Mouse (Mus musculus): ENCODE data around the gene Map6.
A peak's percentile ranks its signal among the peaks of the same experiment; 100 is the strongest.

Map6 gene

DNA sequence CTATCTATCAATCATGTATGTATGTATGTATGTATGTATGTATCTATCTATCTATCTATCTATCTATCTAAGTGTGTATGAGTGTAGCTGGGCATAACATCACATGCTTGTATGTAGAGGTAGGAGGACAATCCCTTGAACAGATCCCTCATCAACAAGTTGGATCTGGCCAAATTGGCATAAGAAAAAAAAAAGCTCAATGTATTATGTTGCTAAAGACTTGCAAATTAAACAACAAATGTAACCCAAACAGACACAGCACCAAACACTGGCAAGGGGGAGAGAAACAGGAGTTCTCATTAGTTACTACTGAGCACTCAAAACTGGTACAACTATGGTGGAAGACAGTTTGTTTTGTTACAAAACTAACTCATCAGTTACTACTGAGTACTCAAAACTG lies 2.6 kb upstream of the Map6 start:
- DNase-seq (ENCODE audit: low spot score), result no peak

DNA sequence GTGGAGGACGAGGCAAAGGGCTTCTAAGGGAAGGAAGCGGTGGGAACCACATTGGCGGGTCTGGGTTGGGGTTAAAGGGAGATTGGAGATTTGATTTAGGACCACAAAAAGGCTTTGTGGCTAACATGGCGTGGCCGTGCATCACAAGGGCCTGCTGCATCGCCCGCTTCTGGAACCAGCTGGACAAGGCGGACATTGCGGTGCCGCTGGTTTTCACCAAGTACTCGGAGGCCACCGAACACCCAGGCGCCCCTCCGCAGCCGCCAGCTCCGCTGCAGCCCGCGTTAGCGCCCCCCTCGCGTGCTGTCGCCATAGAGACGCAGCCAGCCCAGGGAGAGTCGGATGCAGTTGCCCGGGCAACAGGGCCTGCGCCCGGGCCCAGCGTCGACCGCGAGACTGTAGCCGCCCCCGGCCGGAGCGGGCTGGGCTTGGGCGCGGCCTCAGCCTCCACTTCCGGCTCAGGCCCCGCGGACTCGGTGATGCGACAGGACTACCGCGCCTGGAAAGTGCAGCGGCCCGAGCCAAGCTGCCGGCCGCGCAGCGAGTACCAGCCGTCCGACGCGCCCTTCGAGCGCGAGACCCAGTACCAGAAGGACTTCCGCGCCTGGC lies 754 bp downstream of the Map6 start:
- DNase-seq (ENCODE audit: low spot score), result peak; percentile 57

DNA sequence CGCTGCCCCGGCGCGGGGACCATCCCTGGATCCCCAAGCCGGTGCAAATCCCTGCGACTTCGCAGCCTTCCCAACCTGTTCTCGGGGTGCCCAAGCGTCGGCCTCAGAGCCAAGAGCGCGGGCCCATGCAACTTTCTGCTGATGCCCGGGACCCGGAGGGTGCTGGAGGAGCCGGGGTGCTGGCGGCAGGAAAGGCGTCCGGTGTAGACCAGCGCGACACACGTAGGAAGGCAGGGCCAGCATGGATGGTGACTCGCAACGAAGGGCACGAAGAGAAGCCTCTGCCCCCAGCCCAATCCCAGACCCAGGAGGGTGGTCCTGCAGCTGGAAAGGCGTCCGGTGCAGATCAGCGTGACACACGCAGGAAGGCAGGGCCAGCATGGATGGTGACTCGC lies 1.3 kb downstream of the Map6 start:
- no peak for DNase-seq (ENCODE audit: low spot score)

DNA sequence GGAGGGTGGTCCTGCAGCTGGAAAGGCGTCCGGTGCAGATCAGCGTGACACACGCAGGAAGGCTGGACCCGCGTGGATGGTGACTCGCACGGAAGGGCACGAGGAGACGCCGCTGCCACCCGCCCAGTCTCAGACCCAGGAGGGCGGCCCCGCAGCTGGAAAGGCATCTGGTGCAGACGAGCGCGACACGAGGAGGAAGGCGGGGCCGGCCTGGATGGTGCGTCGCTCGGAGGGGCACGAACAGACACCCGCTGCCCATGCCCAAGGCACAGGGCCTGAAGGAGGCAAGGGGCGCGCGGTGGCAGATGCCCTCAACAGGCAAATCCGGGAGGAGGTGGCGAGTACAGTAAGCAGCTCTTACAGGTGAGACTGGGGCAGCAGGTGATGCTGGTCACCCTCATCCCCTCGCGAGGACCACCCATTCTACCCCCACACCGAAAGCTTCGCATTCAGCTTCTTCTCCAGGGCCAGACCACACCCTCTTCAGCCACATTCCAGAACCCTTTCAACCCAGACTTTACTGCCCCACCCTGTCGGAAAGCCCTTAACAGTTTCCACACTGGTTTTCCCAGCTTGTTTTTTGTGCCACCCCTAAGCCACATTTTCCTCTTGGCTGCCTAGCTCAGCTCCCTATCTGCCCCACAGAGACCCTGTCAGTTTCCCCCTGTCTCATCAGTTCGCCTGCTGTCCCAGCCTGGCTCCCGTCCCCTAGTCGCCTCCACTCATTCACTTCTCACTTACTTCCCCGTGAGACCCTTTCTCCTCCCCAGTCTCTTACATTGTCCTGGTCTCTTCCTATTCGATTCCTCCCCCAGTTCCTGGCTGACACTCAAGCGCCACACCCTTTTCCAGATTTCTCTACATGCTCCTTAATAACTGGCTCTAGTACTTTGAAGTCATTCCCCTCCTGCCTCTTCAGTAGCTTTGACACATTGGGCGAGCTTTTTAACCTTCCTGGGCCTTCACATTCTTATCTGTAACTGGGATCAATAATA lies 2.0 kb downstream of the Map6 start:
- DNase-seq (ENCODE audit: low spot score), result no peak

DNA sequence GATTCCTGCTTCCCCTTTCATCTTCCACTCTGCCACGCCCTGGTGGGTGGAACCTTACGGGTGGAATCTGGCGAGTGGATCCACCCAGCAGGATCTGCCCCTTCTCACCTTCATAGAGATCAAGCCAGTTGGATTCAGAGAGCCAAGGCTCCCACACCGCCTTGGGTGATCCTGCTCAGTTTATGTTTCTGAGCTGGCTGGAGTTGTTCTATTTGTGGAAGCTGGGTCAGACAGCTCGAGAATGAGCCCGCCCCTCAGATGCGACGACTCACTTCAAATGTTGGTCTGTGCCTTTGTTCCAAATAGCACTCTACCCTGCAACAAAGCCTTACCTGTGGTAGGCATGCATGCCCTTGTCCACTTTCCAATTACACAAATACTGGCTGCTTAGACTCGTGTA lies 4.4 kb downstream of the Map6 start:
- no peak for DNase-seq (ENCODE audit: low spot score)

DNA sequence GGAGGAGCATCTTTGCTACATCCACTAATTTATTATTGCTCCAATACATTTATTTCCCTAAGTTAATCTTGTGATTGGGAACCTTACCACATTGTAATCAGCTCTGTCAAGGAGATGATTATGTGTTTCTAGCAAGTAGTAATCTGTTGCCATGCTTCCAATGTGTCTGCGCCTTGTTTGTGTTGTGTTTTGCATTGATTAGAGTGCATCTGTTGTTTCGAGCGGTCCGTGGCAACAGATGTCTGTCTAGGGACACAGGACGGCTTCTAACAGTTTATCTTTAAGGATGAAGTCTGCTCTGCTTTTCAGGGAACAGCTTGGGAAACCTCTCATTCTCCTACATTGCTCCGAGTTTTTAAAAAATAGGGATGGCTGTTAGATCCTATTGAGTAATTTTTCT lies 7.9 kb downstream of the Map6 start:
- no peak for DNase-seq (ENCODE audit: low spot score)

DNA sequence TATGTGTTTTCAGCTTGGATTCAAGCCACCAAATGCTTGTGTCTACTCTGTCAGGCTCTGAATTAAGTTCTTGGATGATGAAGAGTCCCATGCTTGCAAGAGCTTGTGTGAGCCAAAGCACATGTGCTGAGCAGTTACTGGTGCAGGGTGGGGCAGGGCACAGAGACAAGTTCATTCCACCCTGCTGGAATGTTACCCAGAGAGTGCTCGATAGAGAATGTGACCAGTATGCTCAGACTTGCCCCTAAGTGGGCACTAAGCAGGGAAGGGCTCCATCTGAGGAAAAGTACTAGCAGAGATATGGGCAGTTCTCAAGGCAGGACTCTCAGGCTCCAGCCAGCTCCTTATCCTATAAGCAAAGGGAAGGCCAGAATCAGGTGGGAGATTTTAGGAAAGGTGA lies 9.4 kb downstream of the Map6 start:
- no peak for DNase-seq (ENCODE audit: low spot score)

DNA sequence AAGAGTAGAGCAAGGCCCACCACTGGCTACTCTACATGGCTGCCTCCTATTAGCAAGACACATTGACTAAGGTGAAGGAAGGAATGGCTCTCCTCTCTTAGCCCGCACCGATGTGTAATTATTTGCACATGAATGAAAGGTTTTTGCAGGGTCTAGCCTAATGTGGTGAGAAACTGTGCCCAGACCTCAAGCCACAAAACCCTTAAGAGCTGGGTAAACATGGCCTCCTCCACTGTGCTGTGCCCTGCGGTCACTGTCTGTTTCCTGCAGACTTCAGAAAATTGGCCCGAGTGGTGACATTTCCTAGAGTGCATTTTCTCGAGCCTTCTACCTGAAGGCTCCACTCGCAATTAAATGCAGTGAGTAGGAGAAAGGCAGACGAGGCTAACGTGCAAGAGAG lies 11.1 kb downstream of the Map6 start:
- DNase-seq (ENCODE audit: low spot score), result no peak

DNA sequence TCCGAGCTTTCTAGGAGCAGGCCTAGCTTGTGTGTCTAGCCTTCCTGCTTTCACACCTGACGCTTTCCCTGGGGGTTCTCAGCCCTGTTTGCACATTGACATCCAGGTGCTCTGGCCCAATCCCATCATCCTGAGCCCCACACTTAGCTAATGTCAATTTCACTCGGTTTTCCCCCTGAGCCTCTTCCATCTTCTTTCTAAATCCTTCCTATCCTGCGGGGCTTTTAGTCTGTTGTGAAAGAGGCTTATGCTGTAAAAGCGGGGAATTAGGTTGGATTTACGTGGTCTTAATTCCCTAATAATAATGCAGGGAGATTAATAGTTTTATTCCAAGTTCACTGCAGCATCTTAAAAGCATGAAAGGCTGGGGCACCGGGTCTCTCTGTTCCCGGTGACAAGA lies 12.3 kb downstream of the Map6 start:
- DNase-seq (ENCODE audit: low spot score), result no peak

DNA sequence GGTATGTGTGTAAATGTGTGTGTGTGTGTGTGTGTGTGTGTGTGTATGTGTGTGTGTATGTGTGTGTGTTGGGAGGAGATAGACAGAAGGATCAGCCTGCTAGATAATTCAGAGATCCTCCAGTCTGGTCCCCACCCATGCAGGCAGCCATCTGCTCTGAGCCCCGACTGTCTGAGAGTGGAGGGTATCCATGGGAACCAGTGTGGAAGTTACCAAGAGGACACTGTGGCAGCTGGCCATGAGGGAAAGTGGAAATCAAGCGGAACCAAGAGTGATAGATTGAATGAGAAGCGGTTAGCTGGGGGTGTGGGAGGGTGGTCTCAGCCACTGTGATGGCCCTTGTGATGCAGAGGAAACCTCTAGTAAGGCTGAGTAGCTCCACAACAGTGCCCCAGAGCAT lies 20.0 kb downstream of the Map6 start:
- DNase-seq (ENCODE audit: low spot score), result no peak

DNA sequence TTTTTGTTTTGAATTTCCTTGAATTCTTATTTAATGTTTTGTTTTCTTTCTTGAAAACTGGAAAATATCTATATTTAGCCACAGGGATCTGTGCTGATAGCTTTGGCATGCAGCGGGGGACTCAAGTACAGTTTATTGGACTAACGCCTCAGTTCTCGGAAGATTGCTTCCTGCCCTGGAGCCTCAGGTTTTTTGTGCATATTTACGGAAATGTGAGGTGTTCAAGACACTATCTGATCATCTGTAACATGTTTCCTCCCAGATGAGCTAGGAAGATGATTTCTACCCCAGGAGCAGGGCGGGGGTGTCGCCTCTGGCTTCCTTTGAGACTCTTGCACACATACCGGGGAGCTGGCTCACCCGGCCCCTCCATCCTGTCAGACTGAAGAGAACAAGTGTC lies 22.8 kb downstream of the Map6 start:
- DNase-seq (ENCODE audit: low spot score), result no peak

DNA sequence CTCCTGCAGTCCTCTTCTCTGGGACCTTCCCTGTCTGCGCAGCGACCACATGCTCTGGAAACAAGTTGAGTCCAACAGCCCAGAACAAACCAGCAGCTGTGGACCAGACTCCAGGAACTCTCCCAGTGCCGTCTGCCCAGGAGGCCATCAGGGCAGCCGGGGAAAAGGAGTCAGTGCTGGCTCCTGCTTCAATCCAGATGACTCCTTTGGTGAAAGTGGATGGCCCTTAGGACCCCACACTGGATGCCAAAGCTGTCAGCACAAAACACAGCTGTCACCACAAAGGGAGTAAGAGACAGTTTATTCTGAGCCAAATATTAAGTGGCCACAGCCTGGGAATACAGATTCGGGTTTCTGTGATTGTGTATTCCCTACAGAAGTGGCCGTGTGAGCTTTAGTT lies 23.7 kb downstream of the Map6 start:
- DNase-seq (ENCODE audit: low spot score), result no peak

DNA sequence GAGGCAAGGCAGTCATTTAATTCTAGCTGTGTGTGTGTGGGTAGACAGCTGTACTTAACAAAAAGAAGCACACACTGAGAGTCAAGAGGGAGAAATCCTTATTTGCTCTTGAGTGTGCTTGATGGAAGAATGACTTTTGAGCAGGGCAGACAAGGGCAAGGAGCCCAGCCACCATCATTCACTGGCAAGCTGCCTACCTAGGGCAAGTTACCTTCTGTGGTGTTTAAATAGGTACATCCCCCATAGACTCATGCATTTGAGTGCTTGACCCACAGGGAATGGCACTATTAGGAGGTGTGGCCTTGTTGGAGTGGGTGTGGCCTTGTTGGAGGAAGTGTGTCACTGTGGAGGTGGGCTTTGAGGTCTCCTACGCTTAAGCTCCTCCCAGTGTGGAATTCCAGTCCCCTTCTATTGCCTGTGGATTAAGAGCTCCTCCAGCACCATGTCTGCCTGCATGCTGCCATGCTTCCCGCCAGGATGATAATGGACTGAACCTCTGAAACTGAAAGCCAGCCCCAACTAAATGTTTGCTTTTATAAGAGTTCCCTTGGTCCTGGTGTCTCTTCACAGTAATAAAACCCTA lies 27.0 kb downstream of the Map6 start:
- no peak for DNase-seq (ENCODE audit: low spot score)

DNA sequence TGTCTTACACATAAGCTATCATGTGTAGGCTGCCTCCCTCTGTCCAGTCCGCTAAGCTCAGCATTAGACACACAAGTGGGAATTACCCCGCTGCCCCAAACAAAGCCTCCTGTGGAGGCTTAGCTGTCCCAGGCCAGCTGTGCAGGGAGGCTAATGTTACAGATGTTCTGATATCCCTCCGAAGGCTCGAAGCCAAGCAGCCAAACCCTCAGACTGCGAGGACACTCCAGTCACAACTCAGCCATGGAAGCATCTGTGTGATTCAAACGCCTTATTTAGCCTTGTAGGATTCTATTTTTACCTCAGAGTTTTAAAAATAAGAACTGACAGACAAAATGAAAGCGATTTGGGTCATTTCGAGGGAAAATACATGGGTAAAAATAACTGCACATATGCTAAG lies 27.9 kb downstream of the Map6 start:
- no peak for DNase-seq (ENCODE audit: low spot score)

DNA sequence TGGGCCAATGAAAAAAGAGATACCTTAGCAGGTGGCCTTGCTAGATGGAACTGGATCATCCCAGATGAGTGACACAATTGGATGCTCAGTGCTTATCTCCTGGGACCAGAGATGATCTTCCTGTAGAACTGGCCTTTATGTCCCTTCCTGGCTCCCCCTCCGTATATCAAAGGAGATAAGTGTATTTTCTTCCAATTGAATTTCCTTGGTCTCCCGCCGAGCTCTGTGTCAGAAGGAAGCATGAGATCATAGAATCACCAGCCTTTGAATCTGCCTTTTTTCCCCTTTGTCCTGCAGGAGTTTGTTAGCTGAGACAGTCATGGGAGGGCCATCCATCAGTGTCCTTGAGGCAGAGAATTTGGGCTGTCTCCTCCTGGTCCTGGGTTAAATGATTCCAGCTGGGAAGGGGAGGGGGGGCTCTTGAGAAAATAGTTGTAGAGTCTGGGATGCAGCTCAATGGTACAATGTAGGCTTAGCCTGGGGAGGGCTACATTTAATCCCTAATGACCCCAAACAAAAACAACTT lies 33.5 kb downstream of the Map6 start:
- no peak for DNase-seq (ENCODE audit: low spot score)

DNA sequence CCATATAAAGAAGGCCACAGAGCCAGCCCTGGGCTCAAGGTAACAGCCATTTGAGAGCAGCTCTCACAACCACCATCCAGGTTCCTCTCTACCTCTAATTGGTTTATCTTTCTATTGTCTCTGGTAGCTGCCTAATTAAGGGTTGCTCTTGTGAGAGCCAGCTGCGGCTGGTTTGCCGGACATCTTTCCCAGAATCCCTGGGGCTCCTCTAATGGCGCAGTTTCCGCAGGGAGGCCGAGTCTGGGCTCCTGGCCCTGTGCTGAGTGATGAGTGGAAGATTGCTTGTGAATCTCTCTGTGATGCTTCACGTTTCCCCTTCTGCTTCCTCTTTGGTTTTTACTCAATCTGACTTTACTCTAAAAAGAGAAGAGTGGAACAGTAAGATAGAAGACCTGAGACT lies 36.8 kb downstream of the Map6 start:
- no peak for DNase-seq (ENCODE audit: low spot score)

DNA sequence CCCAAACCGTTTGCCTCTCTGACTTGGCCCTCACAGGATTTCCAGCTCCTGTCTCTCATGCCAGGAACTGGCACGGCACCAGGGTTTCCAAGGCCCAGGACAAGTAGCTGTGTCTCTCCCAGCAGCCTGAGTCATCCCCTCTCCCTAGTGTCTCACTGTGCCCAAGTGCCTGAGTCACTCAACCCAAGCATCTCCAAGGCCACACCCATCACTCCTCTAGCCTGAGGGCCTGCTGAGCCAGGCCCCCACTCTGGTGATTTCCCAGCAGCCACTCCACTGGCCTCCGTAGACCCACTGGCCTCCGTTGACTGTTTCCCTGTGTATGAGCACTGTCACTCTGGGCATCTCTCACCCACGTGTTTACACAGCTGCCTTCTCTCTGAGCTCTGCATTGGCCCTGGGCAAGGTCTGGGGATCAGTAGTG lies 37.7 kb downstream of the Map6 start:
- DNase-seq (ENCODE audit: low spot score), result no peak

DNA sequence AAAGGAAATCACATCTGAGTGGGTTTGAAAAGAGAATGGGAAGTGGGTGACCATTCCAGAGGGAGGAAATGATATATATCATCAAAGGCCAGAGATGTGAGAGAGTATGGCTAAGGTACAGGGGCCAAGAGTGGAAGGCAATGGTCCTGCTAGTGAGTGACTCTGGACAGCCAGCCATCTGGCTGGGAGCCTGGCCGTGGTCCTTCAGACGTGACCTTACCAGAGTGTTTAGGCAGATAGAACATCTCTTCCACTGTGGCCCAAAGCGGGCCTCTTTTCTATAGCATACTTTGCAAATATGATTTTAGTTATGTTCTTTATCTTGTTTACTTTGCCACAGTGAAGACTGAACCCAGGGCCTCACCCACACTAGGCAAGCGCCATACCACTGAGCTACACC lies 38.4 kb downstream of the Map6 start:
- DNase-seq (ENCODE audit: low spot score), result no peak

DNA sequence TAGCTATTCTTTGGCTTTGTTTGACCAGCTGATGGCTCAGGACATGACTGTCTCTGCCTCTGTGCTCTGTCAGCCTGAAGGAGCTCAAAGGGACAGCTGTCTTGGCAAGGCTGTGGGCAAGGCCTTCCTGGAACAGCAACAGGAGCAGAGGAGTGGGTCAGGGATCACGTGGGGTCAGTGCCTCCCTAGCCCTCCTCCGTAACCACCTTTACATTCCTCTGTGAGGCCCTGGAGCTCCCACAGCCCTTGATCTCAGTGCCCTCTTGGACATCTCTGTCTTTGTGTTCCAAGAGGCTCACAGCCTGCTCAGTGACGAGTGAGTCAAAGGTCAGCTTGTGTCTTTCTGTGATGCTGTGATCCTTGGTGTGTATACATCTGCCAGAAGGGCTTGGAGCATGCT lies 39.4 kb downstream of the Map6 start:
- DNase-seq (ENCODE audit: low spot score), result peak; percentile 75

DNA sequence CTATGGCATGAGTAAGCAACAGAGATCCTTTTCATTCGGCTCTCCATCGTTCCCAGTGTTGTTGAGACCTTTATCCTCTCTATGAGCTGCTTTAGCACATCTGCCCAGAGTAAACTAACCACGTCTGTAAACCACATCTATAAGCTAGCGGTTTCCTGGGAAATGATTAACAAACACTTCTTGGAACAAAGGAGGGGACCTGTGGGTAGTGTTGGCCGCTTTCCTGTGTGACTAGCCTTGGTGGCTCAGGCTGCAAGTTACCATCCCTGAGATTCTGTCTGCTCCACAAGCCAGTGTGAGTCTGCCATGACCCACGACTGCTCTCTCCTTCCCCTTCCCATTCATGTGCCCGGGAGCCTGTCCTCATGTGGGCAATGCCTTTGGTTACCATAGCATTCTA lies 44.2 kb downstream of the Map6 start:
- peak; percentile 56 for DNase-seq (ENCODE audit: low spot score)

DNA sequence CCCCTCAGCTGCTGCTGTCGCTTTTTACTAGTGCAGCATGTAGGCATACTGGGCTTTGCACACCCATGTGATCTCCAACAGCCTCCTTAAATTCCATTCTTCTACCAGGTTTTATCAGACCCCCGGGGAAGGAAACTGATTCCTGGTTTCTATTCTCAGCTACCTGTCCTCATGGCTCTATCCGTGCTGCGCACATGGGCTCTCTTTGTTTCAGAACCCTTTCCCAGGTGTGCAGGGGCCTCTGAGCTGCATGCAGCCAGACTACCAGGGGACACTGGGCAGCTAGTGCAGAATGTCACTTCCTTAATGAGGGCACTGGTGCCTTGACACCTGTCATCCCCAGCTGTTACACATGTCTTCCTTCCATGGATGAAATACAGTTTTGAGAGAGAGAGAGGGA lies 44.8 kb downstream of the Map6 start:
- DNase-seq (ENCODE audit: low spot score), result no peak

DNA sequence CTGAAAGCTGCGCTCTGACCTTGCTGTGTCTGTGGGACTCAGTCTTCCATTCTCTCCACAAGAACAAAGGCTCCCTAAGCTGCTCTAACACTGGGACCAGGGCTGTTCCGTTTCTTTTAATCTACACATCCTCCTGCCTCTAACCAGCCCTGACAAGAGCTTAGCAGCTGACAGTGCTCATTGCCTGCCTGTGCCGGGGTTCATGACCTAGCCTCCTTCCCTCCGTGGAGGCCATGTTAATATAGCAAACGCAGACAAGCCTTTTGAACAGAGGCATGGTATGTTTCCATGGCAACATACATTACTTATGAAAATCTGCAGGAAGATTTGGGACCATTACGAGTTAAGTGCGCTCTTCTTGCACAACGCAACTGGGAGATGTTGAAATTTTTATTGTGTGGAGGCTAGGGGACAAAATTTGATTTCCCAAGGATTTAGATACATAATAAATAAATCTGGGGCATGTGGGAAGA lies 45.5 kb downstream of the Map6 start:
- DNase-seq (ENCODE audit: low spot score), result no peak

DNA sequence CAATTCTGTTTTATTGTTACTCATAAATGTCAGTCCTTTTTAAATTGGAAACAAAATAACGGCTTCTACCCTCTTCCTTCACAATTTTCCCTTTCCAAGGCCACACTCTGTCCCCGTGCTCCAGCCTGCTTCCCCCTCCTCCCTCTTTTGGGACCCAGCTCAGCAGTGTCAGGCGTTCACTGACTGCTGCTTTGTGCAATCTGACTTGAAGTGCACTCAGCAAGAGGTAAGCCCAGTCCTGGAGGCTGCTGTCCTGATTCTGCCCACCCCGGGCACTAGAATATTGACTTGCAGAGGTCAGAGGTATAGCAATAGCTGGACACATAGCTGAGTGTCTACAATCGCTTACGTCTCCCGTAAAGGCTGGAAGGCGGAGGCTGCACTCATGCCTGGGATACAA lies 46.0 kb downstream of the Map6 start:
- DNase-seq (ENCODE audit: low spot score), result no peak

Measured in yolk sac, embryonic 10.5 days (tissue).